Mouse (Mus musculus) heart, postnatal 4 days (tissue): ENCODE data around the gene Filip1. TPM values are rescaled to one million over a fixed set of nuclear protein-coding genes. Genes with fewer than 3 reads are reported as not detected.
"Not testable (repeated sequence)": the region's sequence is repeated elsewhere in the genome, so short reads cannot be mapped to it uniquely, and the experiment has no call there.

Source experiments
- DNase-seq: peaks from one replicate; pipeline ENCODE4 v3.0.0; 2021
- total RNA-seq, 2 experiments: library from RNA; stranded (reverse); gene quantifications; 2 replicates each; pipeline ENCODE4 v1.2.3; 2021

Gene Filip1
- total RNA-seq, result 100 to 1,000 TPM; 101 to 114 TPM

- DNase-seq, result no peak
These were observed at the start of gene Filip1 for GRCm38 (mm10) chr9:80012751-80013150. Filip1 (minus strand) TSS chr9:80012851.

DNA sequence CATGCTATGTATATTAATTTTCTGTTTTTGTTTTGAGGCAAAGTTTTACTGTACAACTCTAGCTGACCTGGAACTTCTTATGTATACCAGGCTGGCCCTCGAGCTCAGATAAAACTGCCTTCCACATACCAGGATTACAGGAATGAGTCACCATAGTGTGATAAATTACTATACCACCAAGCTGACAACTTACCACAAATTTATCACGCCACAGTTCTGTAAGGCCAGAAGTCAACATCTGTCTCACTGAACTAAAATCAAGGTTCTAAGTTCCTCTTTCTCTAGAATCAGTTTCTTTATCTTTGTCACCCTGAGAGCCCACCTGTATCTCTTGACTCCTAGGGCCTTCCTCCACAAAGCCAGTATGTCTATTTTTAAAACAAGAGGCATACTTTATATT, 45.0 kb upstream of the Filip1 start:
- DNase-seq, result no peak

GRCm38 (mm10) chr9:80052951-80053350, 40.3 kb upstream of the Filip1 start:
- no peak for DNase-seq

GRCm38 (mm10) chr9:80049271-80049670, 36.6 kb upstream of the Filip1 start:
- not testable (repeated sequence) for DNase-seq

DNA sequence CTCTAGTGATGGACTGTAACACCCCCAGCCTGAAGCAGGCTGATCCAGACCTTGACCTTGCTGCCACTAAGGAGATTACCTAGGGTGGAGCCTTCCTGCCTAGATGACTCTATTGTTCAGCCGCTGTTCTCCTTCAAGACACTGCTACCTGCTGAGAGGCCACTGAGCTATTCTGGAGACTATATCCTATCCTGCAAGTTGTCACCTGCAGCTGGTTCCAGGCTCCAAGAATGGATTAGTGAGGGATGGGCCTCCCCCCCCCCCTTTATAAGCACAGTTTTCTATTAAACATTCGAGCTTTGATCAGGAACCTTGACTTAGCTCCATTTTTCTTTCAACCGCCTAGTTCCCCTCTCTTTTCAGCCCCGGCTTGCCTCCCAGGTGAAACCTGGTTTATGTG, 31.6 kb upstream of the Filip1 start:
- DNase-seq, result not testable (repeated sequence)

DNA sequence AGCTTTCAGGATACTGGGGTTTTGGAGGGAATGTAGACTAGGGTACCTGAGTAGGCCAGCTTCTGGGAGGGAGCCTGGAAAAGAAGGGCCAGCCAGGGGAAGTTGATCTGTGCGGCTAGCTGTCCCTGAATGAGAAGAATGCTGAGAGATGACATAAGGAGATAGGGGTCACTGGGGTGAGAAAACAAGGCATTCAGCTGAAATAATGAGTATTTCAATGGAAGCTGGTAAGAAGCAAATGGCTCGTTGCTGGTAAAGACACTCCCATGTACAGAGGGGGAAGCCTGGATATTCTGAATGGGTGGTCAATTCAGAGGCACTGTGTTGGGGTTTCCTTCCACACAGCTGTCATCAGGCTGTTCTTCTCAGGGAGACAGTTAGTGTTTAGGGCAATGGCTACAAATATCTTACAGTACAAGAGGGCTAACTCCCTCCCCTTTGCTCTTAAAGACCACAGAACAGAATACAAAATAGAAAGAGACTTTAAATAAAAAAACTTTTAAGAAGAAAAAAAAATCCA, 26.7 kb upstream of the Filip1 start:
- DNase-seq, result no peak

DNA sequence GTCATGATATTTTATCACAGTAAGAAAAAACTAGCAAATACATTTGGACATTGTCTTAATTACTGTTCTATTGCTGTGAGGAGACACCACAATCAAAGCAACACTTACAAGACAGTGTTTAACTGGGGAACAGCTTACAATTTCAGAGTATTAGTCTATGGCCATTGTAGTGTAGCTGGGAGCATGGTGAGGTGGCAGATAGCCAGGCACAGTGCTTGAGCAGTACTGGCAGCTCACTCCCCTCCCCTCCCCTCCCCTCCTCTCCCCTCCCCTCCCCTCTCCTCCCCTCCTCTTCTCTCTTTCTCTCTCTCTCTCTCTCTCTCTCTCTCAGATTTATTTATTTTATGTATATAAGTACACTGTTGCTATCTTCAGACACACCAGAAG, 25.3 kb upstream of the Filip1 start:
- no peak for DNase-seq

GRCm38 (mm10) chr9:80037262-80037996, 24.8 kb upstream of the Filip1 start:
- DNase-seq, result no peak

DNA sequence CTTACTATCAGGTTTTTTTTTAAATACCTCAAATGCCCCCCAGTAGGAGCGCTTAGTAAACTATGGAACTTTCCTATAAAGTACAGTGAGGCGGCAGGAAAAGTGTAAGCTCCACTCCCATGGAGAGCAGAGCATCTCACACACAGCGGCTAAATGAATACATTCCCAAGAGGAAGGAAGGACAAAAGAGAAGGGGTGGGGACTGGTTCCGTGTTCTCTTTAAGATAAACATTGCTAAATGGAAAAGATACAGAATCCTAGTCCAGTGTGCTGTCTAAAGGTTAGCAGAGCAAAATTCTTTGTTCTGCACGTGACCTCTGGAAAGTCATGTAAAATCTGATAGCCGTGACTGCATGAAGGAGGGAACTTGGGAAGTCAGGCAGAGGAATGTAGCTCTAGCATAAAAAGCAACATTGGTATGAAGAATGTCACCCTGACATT, 13.9 kb upstream of the Filip1 start:
- DNase-seq, result no peak

- DNase-seq, result peak; percentile 83
These were observed 13.4 kb upstream of the Filip1 start for GRCm38 (mm10) chr9:80026017-80026416.

GRCm38 (mm10) chr9:80025347-80025746, 12.7 kb upstream of the Filip1 start:
- not testable (repeated sequence) for DNase-seq

GRCm38 (mm10) chr9:80022821-80023220, 10.2 kb upstream of the Filip1 start:
- peak; percentile 16 for DNase-seq

- DNase-seq, result no peak
These were observed 9.0 kb upstream of the Filip1 start for GRCm38 (mm10) chr9:80021648-80022047.

- no peak for DNase-seq
These were observed 7.8 kb upstream of the Filip1 start for GRCm38 (mm10) chr9:80020429-80020828.

DNA sequence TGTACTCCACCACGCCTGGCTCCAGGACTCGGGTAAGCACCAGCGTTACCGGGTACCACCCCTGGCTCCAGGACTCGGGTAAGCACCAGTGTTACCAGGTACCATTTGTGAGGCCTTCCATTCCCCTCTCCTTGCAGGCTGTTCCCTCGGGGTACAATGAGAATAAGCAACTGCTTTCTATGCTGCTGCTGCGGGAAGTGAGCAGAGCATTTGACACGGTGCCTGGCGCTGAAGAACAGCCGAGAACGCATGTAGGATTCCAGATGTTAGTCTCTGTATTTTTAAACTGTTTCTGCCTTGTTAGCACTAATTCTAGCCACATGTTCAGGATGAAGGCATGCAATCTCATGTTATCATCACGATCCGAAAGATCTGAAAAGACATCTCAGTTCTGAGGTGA, 635 bp downstream of the Filip1 start:
- no peak for DNase-seq

DNA sequence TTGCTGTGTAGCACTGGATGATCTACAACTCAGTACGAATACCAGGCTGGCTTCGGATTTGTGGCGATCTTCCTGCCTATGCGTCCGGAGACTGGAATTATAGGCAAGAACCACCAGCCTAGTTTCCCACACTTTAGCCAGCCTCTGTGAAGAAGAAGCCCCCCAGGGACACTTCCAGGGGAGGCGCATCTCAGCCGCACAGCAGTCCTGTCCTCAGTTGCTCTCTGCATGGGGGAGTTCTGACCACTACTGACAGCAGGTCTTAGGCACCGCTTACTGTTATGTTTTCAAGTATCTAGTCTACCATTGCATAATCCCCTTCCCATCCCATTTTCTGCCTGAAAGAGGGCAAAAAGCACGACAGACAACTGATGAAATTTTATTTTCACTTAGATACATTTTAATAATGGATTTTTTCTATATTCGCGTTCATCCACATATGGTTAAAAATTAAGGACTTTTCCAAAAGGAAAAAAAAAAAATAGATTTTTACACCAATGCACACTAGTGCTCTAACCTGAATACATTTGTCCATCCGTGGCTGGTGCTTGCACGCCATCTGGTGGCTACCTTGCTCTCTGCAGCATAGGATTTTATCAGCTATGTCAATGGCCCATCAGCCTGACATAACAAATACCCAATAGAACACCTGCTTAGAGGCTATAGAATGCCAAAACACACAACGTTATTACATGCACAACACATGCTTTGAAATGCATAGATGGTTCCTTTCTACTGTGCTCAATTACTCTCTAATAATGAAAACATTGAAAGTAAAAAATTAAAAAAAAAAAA, 10.1 kb downstream of the Filip1 start:
- peak; percentile 91 for DNase-seq

DNA sequence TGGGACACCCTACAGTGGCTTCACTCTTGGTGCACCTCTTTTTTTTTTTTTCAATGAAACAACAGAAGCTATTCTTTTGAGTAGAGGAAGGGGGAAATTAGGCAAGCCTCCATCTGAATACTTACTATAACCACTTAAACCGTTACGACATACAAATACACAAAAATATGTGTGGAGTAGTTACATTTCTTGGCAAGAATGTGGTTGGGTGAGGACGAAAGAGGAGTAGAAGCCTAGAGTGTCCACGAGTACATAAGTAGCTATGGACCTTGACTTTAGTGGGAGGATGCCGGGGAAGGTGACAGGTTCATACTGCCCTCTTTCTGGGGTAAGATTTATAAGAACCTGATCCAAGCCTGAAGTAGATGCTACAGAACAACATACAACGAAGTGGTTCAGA, 15.4 kb downstream of the Filip1 start:
- DNase-seq, result no peak

DNA sequence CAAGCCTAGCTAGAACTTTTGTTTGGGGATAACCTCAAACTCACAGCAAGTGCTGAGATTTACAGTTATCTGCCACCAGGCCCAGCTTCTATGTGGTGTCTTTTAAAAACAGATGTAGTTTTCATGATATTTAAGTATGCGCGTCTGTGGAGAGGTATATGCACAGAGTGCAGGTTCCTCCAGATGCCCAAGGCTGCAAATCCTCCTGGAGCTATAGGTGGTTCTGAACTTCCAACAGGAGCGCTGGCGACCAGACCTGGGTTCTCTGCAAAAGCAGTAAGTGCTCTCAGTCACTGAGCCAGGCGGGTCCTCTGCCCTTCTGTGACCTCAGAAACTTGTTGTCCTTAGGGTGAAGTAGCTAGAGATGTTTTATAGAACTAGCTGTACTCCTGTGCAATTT, 18.4 kb downstream of the Filip1 start:
- DNase-seq, result no peak

DNA sequence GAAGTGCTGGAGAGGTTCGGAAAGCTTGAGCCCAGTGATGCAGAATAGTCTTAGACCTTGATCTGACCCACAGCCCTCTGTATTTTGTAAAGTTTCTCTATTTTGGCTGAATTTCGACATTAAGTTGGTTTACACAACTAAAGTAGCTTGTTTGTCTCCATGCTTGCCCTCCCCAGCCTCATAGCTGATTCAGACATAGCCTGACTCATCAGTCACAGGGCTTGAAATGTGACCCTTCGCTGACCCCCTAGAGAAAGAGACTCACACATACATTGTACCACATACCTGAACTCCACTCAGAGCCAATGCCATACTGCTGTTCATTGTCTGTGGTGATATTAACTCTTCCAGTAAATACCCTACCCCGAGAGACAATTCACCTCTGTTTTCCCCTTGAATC, 19.6 kb downstream of the Filip1 start:
- DNase-seq, result no peak

DNA sequence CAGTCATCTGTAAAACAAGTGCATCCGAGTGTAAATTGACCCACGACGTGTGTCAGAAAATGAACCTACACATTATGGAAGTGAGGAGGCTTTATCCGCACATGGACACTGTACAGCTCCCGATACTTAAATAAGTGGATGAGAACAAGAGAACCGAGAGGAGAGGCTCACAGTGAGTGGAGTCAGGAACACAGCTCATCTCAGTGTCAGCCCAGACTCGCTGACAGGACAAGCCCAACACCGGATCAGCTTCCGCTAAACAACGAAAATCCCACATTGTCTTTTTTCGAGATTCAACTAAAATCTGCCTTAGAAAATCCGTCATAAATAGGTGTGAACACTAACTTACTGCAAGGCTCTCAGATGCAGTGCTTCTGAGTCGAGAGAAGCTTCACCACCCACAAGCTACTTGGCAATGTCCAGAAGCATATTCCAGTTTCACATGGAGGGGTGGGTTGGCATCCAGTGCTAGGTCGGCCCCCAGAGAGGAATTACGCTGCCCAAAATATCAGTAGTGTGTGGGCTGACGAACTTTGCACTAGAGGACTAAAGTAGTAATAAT, 22.1 kb downstream of the Filip1 start:
- no peak for DNase-seq

DNA sequence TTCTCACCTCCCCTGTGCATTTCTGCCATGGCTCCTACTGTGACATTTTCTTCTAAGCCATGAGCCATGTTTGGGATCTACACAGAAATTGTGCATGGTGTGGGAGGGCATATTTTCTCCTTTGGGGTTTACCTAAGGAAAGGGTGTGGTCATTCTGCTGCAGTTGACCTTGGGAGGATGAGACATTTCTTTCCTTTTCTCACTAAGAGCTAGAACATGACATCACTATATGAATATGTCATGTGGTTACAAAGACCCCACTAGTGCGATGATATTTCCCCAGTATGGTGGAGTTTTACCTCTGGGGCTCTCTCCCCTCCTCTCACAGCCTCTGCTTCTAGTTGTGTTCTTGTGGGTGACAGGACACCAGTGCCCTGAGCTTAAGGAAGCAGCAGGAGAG, 22.9 kb downstream of the Filip1 start:
- DNase-seq, result no peak

DNA sequence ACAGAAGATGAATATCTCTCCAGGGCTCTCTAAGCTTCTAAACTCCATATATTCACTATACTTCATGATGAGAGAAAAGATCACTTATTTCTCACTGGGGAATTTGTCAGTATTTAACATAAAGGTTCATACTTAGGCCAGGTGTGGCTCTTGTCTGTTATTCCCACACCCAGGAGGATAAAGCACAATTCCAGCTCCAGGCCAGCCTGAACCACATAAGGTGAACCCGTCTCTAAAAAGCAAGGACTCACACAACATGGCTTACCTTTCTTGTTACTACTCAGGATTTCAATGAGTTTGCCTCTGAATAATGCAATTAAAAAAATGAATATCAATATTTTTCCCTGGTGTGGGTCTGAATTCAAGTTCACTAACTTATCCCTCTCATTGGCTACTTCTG, 23.6 kb downstream of the Filip1 start:
- DNase-seq, result no peak

- DNase-seq, result no peak
These were observed 29.4 kb downstream of the Filip1 start for GRCm38 (mm10) chr9:79983244-79983643.
